Mouse (Mus musculus): ENCODE results near the gene Olfr1012.
"Not testable (repeated sequence)": the region's sequence is repeated elsewhere in the genome, so short reads cannot be mapped to it uniquely, and the experiment has no call there.

Gene Olfr1012

GRCm38 (mm10) chr2:85762666-85763065, at the start of gene Olfr1012:
Gene Olfr1012, minus strand, starts transcription at chr2:85762766.
- no peak for DNase-seq (ENCODE audit: low read depth, low spot score)

GRCm38 (mm10) chr2:85804501-85804900, 41.9 kb upstream of the Olfr1012 start:
- no peak for DNase-seq (ENCODE audit: low read depth, low spot score)

- DNase-seq (ENCODE audit: low read depth, low spot score): no peak
Measured at GRCm38 (mm10) chr2:85802444-85802843, 39.9 kb upstream of the Olfr1012 start, which contains the start of gene Olfr1016. Gene Olfr1016, minus strand, starts transcription at chr2:85802544.

GRCm38 (mm10) chr2:85792331-85792730, 29.8 kb upstream of the Olfr1012 start:
- no peak for DNase-seq (ENCODE audit: low read depth, low spot score)

GRCm38 (mm10) chr2:85781717-85782116, 19.2 kb upstream of the Olfr1012 start, which contains the start of gene Olfr1015:
Gene Olfr1015, plus strand, starts transcription at chr2:85782017.
- DNase-seq (ENCODE audit: low read depth, low spot score): no peak

- no peak for DNase-seq (ENCODE audit: low read depth, low spot score)
Measured at GRCm38 (mm10) chr2:85772413-85772812, 9.8 kb upstream of the Olfr1012 start, which contains the start of gene Olfr1014. Gene Olfr1014, plus strand, starts transcription at chr2:85772713.

GRCm38 (mm10) chr2:85766798-85767197, 4.2 kb upstream of the Olfr1012 start, which contains the start of gene Olfr1013:
Gene Olfr1013, plus strand, starts transcription at chr2:85767098.
- no peak for DNase-seq (ENCODE audit: low read depth, low spot score)

- no peak for DNase-seq (ENCODE audit: low read depth, low spot score)
Measured at GRCm38 (mm10) chr2:85753822-85754221, 8.7 kb downstream of the Olfr1012 start.

GRCm38 (mm10) chr2:85725793-85726192, 36.8 kb downstream of the Olfr1012 start:
- no peak for DNase-seq (ENCODE audit: low read depth, low spot score)

GRCm38 (mm10) chr2:85715119-85715518, 47.4 kb downstream of the Olfr1012 start, which contains the start of gene Olfr1009:
Gene Olfr1009, plus strand, starts transcription at chr2:85715419.
- DNase-seq (ENCODE audit: low read depth, low spot score): no peak

- no peak for DNase-seq (ENCODE audit: low read depth, low spot score)
Measured at GRCm38 (mm10) chr2:85711159-85711558, 51.4 kb downstream of the Olfr1012 start.

- not testable (repeated sequence) for DNase-seq (ENCODE audit: low read depth, low spot score)
Measured at GRCm38 (mm10) chr2:85710680-85711079, 51.9 kb downstream of the Olfr1012 start.

All from skeletal muscle tissue, adult 2 months (tissue).